Mouse (Mus musculus) stomach, embryonic 16.5 days (tissue): ENCODE data around the gene Clip2. TPM values are rescaled to one million over a fixed set of nuclear protein-coding genes. Genes with fewer than 3 reads are reported as not detected.

Source experiments
- ATAC-seq: fragments of 200-750 bp; cut with Nextera tagmentation; 2 replicates; pipeline ENCODE4 v1.8.0; 2017; ENCODE audit warnings: moderate number of reproducible peaks, moderate TSS enrichment; ENCODE audit not compliant: insufficient read depth, low FRiP score
- H3K27ac ChIP-seq: fragments of 300-500 bp; sonication (generic); 2 replicates; pipeline ENCODE4 v1.5.1; 2014; ENCODE audit warnings: low read length
- H3K27me3 ChIP-seq: fragments of 300-500 bp; sonication (generic); 2 replicates; pipeline ENCODE4 v1.6.1; 2014; ENCODE audit warnings: low read length, control low read depth, mixed read lengths; ENCODE audit not compliant: control insufficient read depth, insufficient read depth
- H3K36me3 ChIP-seq: fragments of 300-500 bp; sonication (generic); 2 replicates; pipeline ENCODE4 v1.6.1; 2014; ENCODE audit warnings: low read length; ENCODE audit not compliant: control insufficient read depth, insufficient read depth
- H3K4me1 ChIP-seq: fragments of 300-500 bp; sonication (generic); 2 replicates; pipeline ENCODE4 v1.6.1; 2014; ENCODE audit warnings: low read length, control low read depth, mixed read lengths; ENCODE audit not compliant: control insufficient read depth, insufficient read depth
- H3K4me2 ChIP-seq: fragments of 300-500 bp; sonication (generic); 2 replicates; pipeline ENCODE4 v1.6.1; 2014; ENCODE audit warnings: low read depth, low read length, mixed read lengths
- H3K4me3 ChIP-seq: fragments of 300-500 bp; sonication (generic); replicated peaks from 2 replicates; pipeline ENCODE4 v1.5.1; 2014; ENCODE audit warnings: mild to moderate bottlenecking, low read length
- H3K9ac ChIP-seq: fragments of 300-500 bp; sonication (generic); 2 replicates; pipeline ENCODE4 v1.6.1; 2014; ENCODE audit warnings: low read length
- H3K9me3 ChIP-seq: fragments of 300-500 bp; sonication (generic); replicated peaks from 2 replicates; pipeline ENCODE4 v1.6.1; 2016; ENCODE audit warnings: low read length, control low read depth; ENCODE audit not compliant: control insufficient read depth
- WGBS: fragments of 180-500 bp; shearing (Covaris S2); extraction: QIAGEN DNeasy Blood & Tissue Kit; methylation state at CpG from one replicate; pipeline ENCODE4 v1.1.7; 2014; 5-methylcytosine and 5-hydroxymethylcytosine counted together
- polyA plus RNA-seq: library from polyadenylated mRNA; unstranded; fragments of >200 nt; fragmentation: Nextera tagmentation; extraction: Ambion mirVana; gene quantifications from 2 replicates; pipeline ENCODE4 v1.2.1, GENCODE M21; 2015

Clip2 gene
- polyA plus RNA-seq, 1 experiment from 2014 or later: 2.9 TPM

GRCm38 (mm10) chr5:134521806-134522205, 30.4 kb downstream of the Clip2 start:
- 81% methylated on average over 7 of the region's 7 CpGs for WGBS

DNA sequence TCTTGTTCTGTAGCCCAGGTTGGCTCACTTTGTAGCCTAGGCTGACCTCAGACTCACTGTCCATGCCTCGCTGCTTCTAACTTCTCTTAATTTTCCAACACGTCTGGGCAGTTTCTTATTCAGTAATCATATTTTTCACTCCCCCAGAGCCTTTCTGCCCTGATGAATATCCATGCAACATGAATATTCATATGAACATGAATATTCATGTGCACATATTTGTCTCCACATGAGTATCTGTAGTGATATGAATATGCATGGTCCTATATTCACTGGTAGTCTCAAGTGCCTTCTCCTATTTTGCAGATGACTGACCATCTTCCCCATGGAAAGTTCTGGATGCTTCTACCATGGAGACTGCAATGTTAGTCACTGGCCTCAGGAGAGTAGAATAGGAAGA, 31.1 kb downstream of the Clip2 start:
- no peaks in the 10 kb centered on the region for H3K4me1 ChIP-seq
- no peak for ATAC-seq
- H3K4me3 ChIP-seq: no peak overlapping the region
- peaks cover 19% of the 10 kb centered on the region for H3K36me3 ChIP-seq
- H3K4me2 ChIP-seq: no peak overlapping the region
- no peaks in the 10 kb centered on the region for H3K9me3 ChIP-seq
- no peak overlapping the region for H3K9ac ChIP-seq
- no peaks in the 10 kb centered on the region for H3K27me3 ChIP-seq
- WGBS: 92% methylated on average over 2 of the region's 2 CpGs
- no peak overlapping the region for H3K27ac ChIP-seq

More at GRCm38 (mm10) chr5:134521806-134522205, 30.4 kb downstream of the Clip2 start:
- H3K9me3 ChIP-seq: no peaks in the 10 kb centered on the region
- peaks cover 13% of the 10 kb centered on the region; the same call in 1 of the 2 replicates for H3K36me3 ChIP-seq
- no peaks in the 10 kb centered on the region for H3K4me1 ChIP-seq
- ATAC-seq: no peak
- no peak overlapping the region for H3K4me3 ChIP-seq
- H3K27me3 ChIP-seq: no peaks in the 10 kb centered on the region
- no peak overlapping the region for H3K4me2 ChIP-seq
- no peak overlapping the region for H3K27ac ChIP-seq
- no peak overlapping the region for H3K9ac ChIP-seq

- H3K27me3 ChIP-seq: no peaks in the 10 kb centered on the region
- H3K9ac ChIP-seq: no peak overlapping the region
- ATAC-seq: no peak
- WGBS: 89% methylated on average over 4 of the region's 4 CpGs
- H3K27ac ChIP-seq: no peak overlapping the region
- H3K9me3 ChIP-seq: no peaks in the 10 kb centered on the region
- H3K4me3 ChIP-seq: no peak overlapping the region
- H3K4me2 ChIP-seq: no peak overlapping the region
- no peaks in the 10 kb centered on the region for H3K4me1 ChIP-seq
- peaks cover 24% of the 10 kb centered on the region for H3K36me3 ChIP-seq
Observed at GRCm38 (mm10) chr5:134520120-134520519, 32.1 kb downstream of the Clip2 start.

DNA sequence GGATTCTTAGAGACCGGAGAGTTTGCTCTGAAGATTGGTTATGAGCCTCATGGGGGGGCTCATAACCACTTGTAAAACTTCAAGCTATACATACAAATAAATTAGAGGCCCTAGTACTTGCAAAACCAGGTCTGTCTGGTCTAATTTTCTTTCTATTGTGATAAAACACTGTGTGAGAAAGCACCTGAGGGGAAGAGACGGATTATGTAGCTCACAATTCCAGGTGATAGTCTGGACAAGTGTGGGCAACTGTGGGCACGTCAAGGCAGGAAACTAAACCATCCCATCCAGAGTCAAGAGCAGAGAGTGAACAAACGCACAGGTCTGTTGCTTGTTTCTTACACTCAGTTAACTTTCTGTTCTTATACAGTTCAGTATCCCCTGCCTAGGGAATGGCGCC, 32.8 kb downstream of the Clip2 start:
- no peak overlapping the region for H3K9ac ChIP-seq
- no peak overlapping the region for H3K4me2 ChIP-seq
- no peaks in the 10 kb centered on the region for H3K27me3 ChIP-seq
- no peak overlapping the region for H3K4me3 ChIP-seq
- no peaks in the 10 kb centered on the region for H3K9me3 ChIP-seq
- 88% methylated on average over 5 of the region's 5 CpGs for WGBS
- H3K27ac ChIP-seq: no peak overlapping the region
- H3K36me3 ChIP-seq: peaks cover 24% of the 10 kb centered on the region
- H3K4me1 ChIP-seq: no peaks in the 10 kb centered on the region
- no peak for ATAC-seq

DNA sequence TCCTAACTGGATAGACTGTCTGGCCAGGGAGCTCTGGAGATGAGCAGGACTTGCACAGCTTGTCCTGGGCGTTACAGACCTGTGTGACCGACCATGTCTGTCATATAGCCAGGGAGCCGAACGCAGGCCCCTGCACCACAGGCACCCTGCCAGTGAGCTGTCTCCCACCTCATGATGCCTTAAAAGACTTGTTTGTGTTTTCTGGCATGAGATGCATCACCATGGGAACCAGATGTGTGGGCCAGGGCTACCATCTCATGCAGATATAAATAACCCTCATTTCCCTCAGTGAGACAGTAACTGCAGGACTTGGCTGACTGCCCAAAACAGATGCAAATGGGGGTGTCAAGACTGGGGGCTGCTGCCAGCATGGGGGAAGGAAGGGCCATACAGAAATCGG, 40.1 kb downstream of the Clip2 start:
- Histone ChIP-seq H3K4me3 (no peak overlapping the region), H3K36me3 (peaks cover 17% of the 10 kb centered on the region), H3K9me3 (no peaks in the 10 kb centered on the region), H3K9ac (no peak overlapping the region), H3K4me2 (no peak overlapping the region), H3K27ac (no peak overlapping the region), H3K4me1 (no peaks in the 10 kb centered on the region), H3K27me3 (no peaks in the 10 kb centered on the region)
- 74% methylated on average over 5 of the region's 5 CpGs for WGBS
- ATAC-seq: 0 out of 2 replicates have a peak, but pooled peaks have one; percentile 9

GRCm38 (mm10) chr5:134510266-134510665, 42.0 kb downstream of the Clip2 start:
- H3K36me3 ChIP-seq: peaks cover 3% of the 10 kb centered on the region; the same call in 1 of the 2 replicates
- WGBS: 92% methylated on average over 5 of the region's 5 CpGs
- ATAC-seq: no peak

GRCm38 (mm10) chr5:134508965-134509364, 43.3 kb downstream of the Clip2 start:
- Histone ChIP-seq H3K9ac (no peak overlapping the region), H3K27ac (no peak overlapping the region), H3K9me3 (no peaks in the 10 kb centered on the region), H3K4me2 (no peak overlapping the region), H3K4me1 (no peaks in the 10 kb centered on the region), H3K27me3 (no peaks in the 10 kb centered on the region), H3K36me3 (peaks cover 3% of the 10 kb centered on the region; the same call in 1 of the 2 replicates), H3K4me3 (no peak overlapping the region)
- no peak for ATAC-seq
- WGBS: 83% methylated on average over 5 of the region's 5 CpGs

More at GRCm38 (mm10) chr5:134510266-134510665, 42.0 kb downstream of the Clip2 start:
- no peak overlapping the region for H3K27ac ChIP-seq
- no peaks in the 10 kb centered on the region for H3K4me1 ChIP-seq
- no peak overlapping the region for H3K4me2 ChIP-seq
- no peak overlapping the region for H3K9ac ChIP-seq
- no peaks in the 10 kb centered on the region for H3K9me3 ChIP-seq
- no peak overlapping the region for H3K4me3 ChIP-seq
- H3K27me3 ChIP-seq: no peaks in the 10 kb centered on the region

- no peak overlapping the region for H3K4me2 ChIP-seq
- no peaks in the 10 kb centered on the region for H3K27me3 ChIP-seq
- H3K9ac ChIP-seq: no peak overlapping the region
- H3K27ac ChIP-seq: no peak overlapping the region
- no peak for ATAC-seq
- 77% methylated on average over 5 of the region's 5 CpGs for WGBS
- no peak overlapping the region for H3K4me3 ChIP-seq
- H3K4me1 ChIP-seq: no peaks in the 10 kb centered on the region
- H3K9me3 ChIP-seq: no peaks in the 10 kb centered on the region
- peaks cover 3% of the 10 kb centered on the region for H3K36me3 ChIP-seq
Observed at GRCm38 (mm10) chr5:134507859-134508399, 44.3 kb downstream of the Clip2 start.

GRCm38 (mm10) chr5:134507307-134507706, 44.9 kb downstream of the Clip2 start:
- WGBS: 18% methylated on average over 10 of the region's 10 CpGs
- no peak overlapping the region for H3K4me2 ChIP-seq
- H3K36me3 ChIP-seq: peaks cover 9% of the 10 kb centered on the region

More at GRCm38 (mm10) chr5:134507307-134507706, 44.9 kb downstream of the Clip2 start:
- Histone ChIP-seq H3K4me3 (no peak overlapping the region), H3K9ac (no peak overlapping the region), H3K27me3 (no peaks in the 10 kb centered on the region), H3K4me1 (no peaks in the 10 kb centered on the region), H3K27ac (no peak overlapping the region), H3K9me3 (no peaks in the 10 kb centered on the region)
- ATAC-seq: no peak
